Mouse (Mus musculus) E14TG2a.4 (cell line): ENCODE data around the gene 1810055G02Rik.

Experiments used
- CTCF ChIP-seq: conservative IDR thresholded peaks from 2 replicates; pipeline ENCODE4 v1.5.1; 2014; ENCODE audit warnings: low read length
- NANOG ChIP-seq: IDR thresholded peaks from 2 replicates; pipeline ENCODE4 v1.6.1; 2014; ENCODE audit warnings: borderline replicate concordance, low read length, mixed read lengths
- POU5F1 ChIP-seq: IDR thresholded peaks from 2 replicates; pipeline ENCODE4 v1.6.1; 2014; ENCODE audit warnings: low read length, borderline replicate concordance

DNA sequence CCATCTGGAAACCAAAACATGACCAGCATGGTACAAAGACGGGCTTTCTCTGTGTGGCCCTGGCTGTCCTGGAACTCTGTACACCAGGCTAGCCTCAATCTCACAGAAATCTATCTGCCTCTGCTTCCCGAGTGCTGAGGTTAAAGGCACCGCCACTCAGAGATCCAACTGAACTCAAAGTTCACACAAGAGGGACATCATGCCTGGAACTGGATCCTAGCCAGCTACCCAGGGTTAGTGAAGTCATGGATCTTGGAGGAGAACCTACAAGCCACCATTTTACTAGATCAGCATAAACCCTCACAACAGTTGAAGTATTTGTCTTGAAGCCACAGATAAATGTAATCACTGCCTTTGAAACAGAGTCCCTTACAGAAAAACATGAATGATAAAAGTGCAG is 27.9 kb downstream of the 1810055G02Rik start:
- TF ChIP-seq CTCF (no peak), NANOG (no peak), POU5F1 (no peak)
